Mouse (Mus musculus): ENCODE data around the gene Ugt1a6a. TPM values are rescaled to one million over a fixed set of nuclear protein-coding genes. Genes with fewer than 3 reads are reported as not detected.

The Ugt1a6a gene
- total and polyA plus RNA-seq, 2 experiments from 2014 or later, result 5.0 to 6.3 TPM

DNA sequence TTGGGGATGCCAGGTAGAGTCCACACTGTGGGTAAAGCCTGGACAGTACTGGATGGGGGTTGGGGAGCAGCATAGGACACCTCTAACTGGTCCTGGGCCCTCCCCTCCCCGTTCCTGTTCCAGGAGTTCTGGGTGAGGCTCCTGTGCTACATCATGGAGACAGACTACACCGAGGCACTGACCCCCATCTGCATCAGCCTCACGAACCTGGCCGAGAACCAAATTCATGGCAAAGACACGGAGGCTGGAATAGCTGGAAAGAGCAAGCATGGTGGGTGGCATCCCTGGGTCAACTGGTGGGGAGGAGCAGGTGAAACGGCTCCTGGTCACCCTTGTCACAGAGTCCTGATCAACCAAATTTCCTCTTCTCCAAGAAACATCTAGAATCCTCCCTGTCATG lies 104.2 kb downstream of the Ugt1a6a start:
- no peak overlapping the region for H3K4me3 ChIP-seq (ENCODE audit: low read length)
- H3K27me3 ChIP-seq (ENCODE audit: insufficient read depth, low read length), result no peaks in the 10 kb centered on the region
- no peaks in the 10 kb centered on the region for H3K4me1 ChIP-seq (ENCODE audit: insufficient read depth, low read length)
- 75% methylated on average over 6 of the region's 6 CpGs for WGBS
- peaks cover 97% of the 10 kb centered on the region for H3K9me3 ChIP-seq (ENCODE audit: low read length)
- no peak overlapping the region for H3K9ac ChIP-seq (replicated peaks; ENCODE audit: low read length)
- H3K27ac ChIP-seq, result no peak overlapping the region
- ATAC-seq (0 out of 2 replicates have a peak, but pooled peaks have one; percentile 10), DNase-seq (ENCODE audit: low spot score) (no peak)
- H3K36me3 ChIP-seq (ENCODE audit: insufficient read depth, low read length), result no peaks in the 10 kb centered on the region
- TF ChIP-seq CTCF (IDR thresholded peaks at IDR 0.05; ENCODE audit: low read depth), result no peak
- no peak overlapping the region for H3K4me2 ChIP-seq (ENCODE audit: low read depth, low read length)

DNA sequence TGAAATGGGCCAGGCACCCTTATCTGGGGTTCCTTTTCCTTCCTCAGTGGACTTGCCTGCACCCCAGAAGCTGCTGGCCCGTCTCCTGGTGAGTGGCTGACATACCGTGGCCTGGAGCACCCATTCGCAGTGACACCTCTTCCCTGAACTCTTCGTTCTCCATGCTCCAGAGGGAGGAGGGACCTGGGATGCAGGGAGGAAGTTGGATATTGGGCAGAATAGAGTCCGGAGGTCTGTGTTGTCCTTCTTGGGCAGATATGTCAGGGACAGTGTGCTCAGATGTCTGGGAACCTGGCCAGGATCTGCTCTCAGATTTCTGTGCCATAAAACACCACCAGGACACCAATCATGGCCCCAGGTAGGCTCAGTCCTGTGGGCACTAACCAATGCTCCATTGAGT lies 105.5 kb downstream of the Ugt1a6a start:
- Histone ChIP-seq H3K27me3 (ENCODE audit: insufficient read depth, low read length) (no peaks in the 10 kb centered on the region), H3K27ac (no peak overlapping the region), H3K4me3 (ENCODE audit: low read length) (no peak overlapping the region), H3K9ac (replicated peaks; ENCODE audit: low read length) (no peak overlapping the region), H3K9me3 (ENCODE audit: low read length) (peaks cover 97% of the 10 kb centered on the region), H3K4me2 (ENCODE audit: low read depth, low read length) (no peak overlapping the region), H3K36me3 (ENCODE audit: insufficient read depth, low read length) (no peaks in the 10 kb centered on the region), H3K4me1 (ENCODE audit: insufficient read depth, low read length) (no peaks in the 10 kb centered on the region)
- ATAC-seq, result no peak
- DNase-seq (ENCODE audit: low spot score), result no peak
- WGBS, result 75% methylated on average over 5 of the region's 5 CpGs
- TF ChIP-seq CTCF (IDR thresholded peaks at IDR 0.05; ENCODE audit: low read depth), result no peak

DNA sequence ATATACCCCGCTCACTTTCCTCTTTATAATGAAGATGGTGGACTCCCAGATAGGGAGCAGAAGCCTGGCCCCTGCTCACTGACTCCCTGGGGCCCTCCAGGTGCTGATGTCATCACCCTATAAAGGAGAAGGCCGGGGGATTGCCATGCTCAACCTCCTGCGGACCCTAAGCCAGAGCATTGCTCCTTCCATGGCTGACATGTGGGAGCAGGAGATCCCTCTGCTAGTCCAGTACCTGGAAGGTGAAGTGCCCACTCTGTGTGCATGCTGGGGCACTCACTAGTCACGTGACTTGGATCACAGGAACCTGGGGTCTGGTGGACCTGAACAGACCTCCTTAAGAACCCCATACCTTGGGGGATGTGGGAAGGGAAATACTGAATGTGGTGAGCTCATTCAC lies 106.0 kb downstream of the Ugt1a6a start:
- no peak for ATAC-seq
- Histone ChIP-seq H3K4me1 (ENCODE audit: insufficient read depth, low read length) (no peaks in the 10 kb centered on the region), H3K4me3 (ENCODE audit: low read length) (no peak overlapping the region), H3K27ac (no peak overlapping the region), H3K9ac (replicated peaks; ENCODE audit: low read length) (no peak overlapping the region), H3K27me3 (ENCODE audit: insufficient read depth, low read length) (no peaks in the 10 kb centered on the region), H3K36me3 (ENCODE audit: insufficient read depth, low read length) (no peaks in the 10 kb centered on the region), H3K9me3 (ENCODE audit: low read length) (peaks cover 97% of the 10 kb centered on the region), H3K4me2 (ENCODE audit: low read depth, low read length) (no peak overlapping the region)
- WGBS, result 71% methylated on average over 4 of the region's 4 CpGs
- DNase-seq (ENCODE audit: low spot score), result no peak
- no peak for TF ChIP-seq CTCF (IDR thresholded peaks at IDR 0.05; ENCODE audit: low read depth)

DNA sequence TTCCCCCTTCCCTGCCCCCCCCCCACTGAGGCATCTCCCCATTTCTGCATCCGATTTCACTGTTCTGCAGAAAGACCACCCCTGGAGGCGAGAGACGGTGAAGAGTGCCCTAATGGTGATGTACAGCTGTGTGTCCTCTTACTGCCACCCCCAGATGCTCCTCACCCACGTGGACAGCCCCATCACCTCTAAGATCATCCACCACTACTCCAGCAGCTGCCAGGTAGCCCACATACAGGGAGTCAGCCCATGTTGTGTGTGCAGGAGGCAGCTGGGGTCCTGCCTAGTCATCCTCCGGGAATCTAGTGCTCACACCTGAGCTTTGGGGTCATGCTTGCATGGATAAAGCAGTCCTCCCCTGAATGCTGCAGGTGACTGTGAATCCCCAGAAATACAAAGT lies 109.3 kb downstream of the Ugt1a6a start:
- H3K36me3 ChIP-seq (ENCODE audit: insufficient read depth, low read length), result no peaks in the 10 kb centered on the region

DNA sequence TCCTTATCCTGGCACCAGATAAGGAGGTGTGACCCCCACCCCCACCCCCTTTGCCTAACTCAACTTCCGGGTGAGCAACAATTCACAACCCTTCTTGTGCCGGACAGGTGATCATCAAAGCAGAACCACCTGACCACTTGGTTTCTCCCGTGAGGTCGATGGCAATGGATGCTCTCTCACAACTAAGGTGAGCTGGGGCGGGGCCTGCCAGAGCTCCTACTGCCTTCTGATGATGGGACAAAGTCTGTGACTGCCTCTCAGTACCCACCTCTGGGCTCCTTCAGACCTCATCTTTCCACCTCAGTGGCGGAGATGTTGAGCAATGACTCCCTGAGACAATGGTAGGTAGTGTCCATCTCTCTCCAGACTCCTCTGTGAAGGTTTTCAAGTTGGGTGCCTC lies 111.3 kb downstream of the Ugt1a6a start:
- no peak overlapping the region for H3K4me2 ChIP-seq (ENCODE audit: low read depth, low read length)
- no peaks in the 10 kb centered on the region for H3K36me3 ChIP-seq (ENCODE audit: insufficient read depth, low read length)
- ATAC-seq (no peak), DNase-seq (ENCODE audit: low spot score) (no peak)
- no peaks in the 10 kb centered on the region for H3K27me3 ChIP-seq (ENCODE audit: insufficient read depth, low read length)
- TF ChIP-seq CTCF (IDR thresholded peaks at IDR 0.05; ENCODE audit: low read depth), result no peak
- no peak overlapping the region for H3K4me3 ChIP-seq (ENCODE audit: low read length)
- WGBS, result 78% methylated on average over 6 of the region's 6 CpGs
- no peaks in the 10 kb centered on the region for H3K4me1 ChIP-seq (ENCODE audit: insufficient read depth, low read length)
- H3K9ac ChIP-seq (replicated peaks; ENCODE audit: low read length), result no peak overlapping the region
- H3K9me3 ChIP-seq (ENCODE audit: low read length), result peaks cover 99% of the 10 kb centered on the region
- no peak overlapping the region for H3K27ac ChIP-seq

More for the DNA sequence above, 109.3 kb downstream of the Ugt1a6a start:
- H3K4me1 ChIP-seq (ENCODE audit: insufficient read depth, low read length), result no peaks in the 10 kb centered on the region
- H3K4me2 ChIP-seq (ENCODE audit: low read depth, low read length), result no peak overlapping the region
- peaks cover 99% of the 10 kb centered on the region for H3K9me3 ChIP-seq (ENCODE audit: low read length)
- DNase-seq (ENCODE audit: low spot score) (no peak), ATAC-seq (no peak)
- no peak overlapping the region for H3K27ac ChIP-seq
- H3K9ac ChIP-seq (replicated peaks; ENCODE audit: low read length), result no peak overlapping the region
- no peaks in the 10 kb centered on the region for H3K27me3 ChIP-seq (ENCODE audit: insufficient read depth, low read length)
- no peak for TF ChIP-seq CTCF (IDR thresholded peaks at IDR 0.05; ENCODE audit: low read depth)
- no peak overlapping the region for H3K4me3 ChIP-seq (ENCODE audit: low read length)
- 63% methylated on average over 5 of the region's 5 CpGs for WGBS

DNA sequence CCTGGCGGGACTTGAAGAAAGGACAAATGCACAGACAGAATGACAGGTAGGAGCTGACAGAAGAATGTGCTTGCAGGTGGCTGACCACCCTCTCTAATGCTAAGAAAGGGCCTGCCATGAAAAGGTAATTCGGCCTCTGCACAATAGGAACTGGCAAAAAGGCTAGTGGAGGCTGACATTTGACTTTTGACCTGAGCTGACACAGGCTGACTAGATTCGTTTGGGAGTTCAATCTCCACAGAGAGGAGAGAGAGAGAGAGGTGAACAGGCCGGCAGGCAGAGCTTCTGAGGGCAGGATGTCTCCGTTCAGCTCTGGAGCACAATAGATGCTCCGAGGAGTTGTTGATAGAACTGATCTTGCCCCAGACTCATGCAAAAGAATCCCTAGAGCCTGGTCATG lies 111.8 kb downstream of the Ugt1a6a start:
- Histone ChIP-seq H3K4me1 (ENCODE audit: insufficient read depth, low read length) (no peaks in the 10 kb centered on the region), H3K36me3 (ENCODE audit: insufficient read depth, low read length) (no peaks in the 10 kb centered on the region), H3K9me3 (ENCODE audit: low read length) (peaks cover 98% of the 10 kb centered on the region), H3K4me3 (ENCODE audit: low read length) (no peak overlapping the region), H3K27ac (no peak overlapping the region), H3K27me3 (ENCODE audit: insufficient read depth, low read length) (no peaks in the 10 kb centered on the region), H3K4me2 (ENCODE audit: low read depth, low read length) (no peak overlapping the region), H3K9ac (replicated peaks; ENCODE audit: low read length) (no peak overlapping the region)
- TF ChIP-seq CTCF (IDR thresholded peaks at IDR 0.05; ENCODE audit: low read depth), result no peak
- DNase-seq (ENCODE audit: low spot score) (no peak), ATAC-seq (no peak)
- WGBS, result 44% methylated on average over 6 of the region's 6 CpGs

DNA sequence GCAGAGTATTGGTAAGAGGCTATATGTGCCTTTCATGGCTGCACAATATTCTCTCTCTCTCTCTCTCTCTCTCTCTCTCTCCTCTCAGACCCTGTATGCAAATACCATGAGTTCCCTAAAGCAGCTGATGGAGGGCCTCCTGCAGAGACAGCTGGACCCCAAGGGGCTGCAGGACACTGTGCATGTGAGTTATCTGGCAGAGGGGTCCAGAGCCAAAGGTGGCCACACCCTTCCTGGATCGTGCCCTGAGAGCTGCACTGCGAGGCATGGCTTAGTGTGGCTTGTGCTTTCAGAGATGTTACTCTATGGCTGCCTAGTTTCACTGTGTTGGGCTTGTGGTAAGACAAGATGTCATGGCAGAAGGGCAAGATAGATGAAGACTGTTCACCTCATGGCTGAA lies 113.1 kb downstream of the Ugt1a6a start:
- ATAC-seq (no peak), DNase-seq (ENCODE audit: low spot score) (no peak)
- no peak overlapping the region for H3K27ac ChIP-seq
- H3K9me3 ChIP-seq (ENCODE audit: low read length), result peaks cover 94% of the 10 kb centered on the region
- H3K4me3 ChIP-seq (ENCODE audit: low read length), result no peak overlapping the region
- no peaks in the 10 kb centered on the region for H3K27me3 ChIP-seq (ENCODE audit: insufficient read depth, low read length)
- H3K9ac ChIP-seq (replicated peaks; ENCODE audit: low read length), result no peak overlapping the region
- TF ChIP-seq CTCF (IDR thresholded peaks at IDR 0.05; ENCODE audit: low read depth), result no peak
- no peaks in the 10 kb centered on the region for H3K36me3 ChIP-seq (ENCODE audit: insufficient read depth, low read length)
- H3K4me2 ChIP-seq (ENCODE audit: low read depth, low read length), result no peak overlapping the region
- 46% methylated on average over 2 of the region's 2 CpGs for WGBS
- H3K4me1 ChIP-seq (ENCODE audit: insufficient read depth, low read length), result no peaks in the 10 kb centered on the region

Data from hindbrain, postnatal 0 days (tissue).